Comparison of ENCODE assay signal across 13 mouse cellular contexts in the genomic region with DNA sequence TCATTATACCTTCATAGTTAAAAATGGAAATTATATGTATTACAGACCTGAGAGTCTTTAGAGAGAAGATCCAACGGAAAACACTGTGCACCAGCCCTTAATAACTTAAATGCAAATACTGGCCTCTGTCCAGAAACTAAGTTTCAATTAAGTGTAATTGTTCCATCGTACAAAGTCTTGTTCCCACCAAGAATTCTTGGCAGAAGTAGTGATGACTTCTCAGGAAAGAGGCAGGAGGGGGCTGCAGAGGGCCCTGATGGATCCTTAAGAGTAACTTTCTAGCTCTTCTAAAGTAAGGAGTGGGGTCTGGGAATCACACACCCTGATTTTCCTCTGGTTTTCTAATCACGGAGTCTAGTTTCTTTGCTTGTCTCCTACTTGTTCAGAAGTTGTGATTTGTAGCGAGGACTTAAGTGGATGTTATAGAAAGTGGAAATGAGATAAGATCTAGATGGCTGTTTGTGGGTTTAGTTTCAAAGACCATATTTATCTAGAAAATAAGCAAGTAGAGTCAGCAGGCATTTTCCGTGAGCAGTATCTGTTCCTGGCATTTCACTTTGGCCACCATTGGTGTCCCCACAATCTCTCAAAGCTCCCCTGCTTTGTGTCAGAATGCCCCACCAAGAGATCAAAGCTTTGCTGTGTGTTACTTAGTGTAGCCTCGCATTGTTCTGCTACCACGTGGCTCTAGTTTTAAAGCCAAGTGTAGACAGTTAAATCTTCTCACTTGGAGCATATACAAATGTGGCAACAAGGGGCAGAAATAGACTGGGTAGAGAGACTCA.
DNase-seq lines count a peak whose midpoint lies in the region; ATAC-seq and TF ChIP-seq lines count a peak whose summit lies in the region.
"Had no signal": no experiment of that assay in that cellular context is flagged by ENCODE, and none has a peak within 500 bp of the region (broad histone marks: within the 10 kb centered on the region; RNA-seq: fewer than 3 reads in every experiment).

No protein-coding gene starts in this region.

- H3K4me1 ChIP-seq in heart, embryonic 13.5 days = peaks cover 12% of the 10 kb centered on the region
- H3K4me1 ChIP-seq in lung, embryonic 16.5 days (replicated peaks; ENCODE audit: control insufficient read depth, insufficient read depth, low read length) = peaks cover 20% of the 10 kb centered on the region
- peaks cover 32% of the 10 kb centered on the region for H3K4me1 ChIP-seq in embryonic facial prominence, embryonic 14.5 days (ENCODE audit: control insufficient read depth, insufficient read depth, low read length)
- peaks cover 14% of the 10 kb centered on the region for H3K4me1 ChIP-seq in stomach, embryonic 16.5 days (ENCODE audit: control insufficient read depth, insufficient read depth, low read length)
- H3K4me1 ChIP-seq: liver, embryonic 12.5 days; megakaryocyte, embryonic 14.5 days had no signal

- no peak for TF ChIP-seq CTCF in layer of hippocampus, adult 2 months (conservative IDR thresholded peaks at IDR 0.05)

- H3K4me2 ChIP-seq in heart, embryonic 13.5 days = no peak overlapping the region
- no peak overlapping the region for H3K4me2 ChIP-seq in lung, embryonic 16.5 days (ENCODE audit: low read depth, low read length)
- no peak overlapping the region for H3K4me2 ChIP-seq in embryonic facial prominence, embryonic 14.5 days (ENCODE audit: low read depth, low read length)
- H3K4me2 ChIP-seq in stomach, embryonic 16.5 days (ENCODE audit: low read depth, low read length) = no peak overlapping the region
- H3K4me2 ChIP-seq: heart, embryonic 12.5 days; liver, embryonic 12.5 days had no signal

- H3K27me3 ChIP-seq in heart, embryonic 13.5 days (replicated peaks) = no peaks in the 10 kb centered on the region
- H3K27me3 ChIP-seq in lung, embryonic 16.5 days (ENCODE audit: control insufficient read depth, insufficient read depth, low read depth, low read length) = no peaks in the 10 kb centered on the region
- no peaks in the 10 kb centered on the region for H3K27me3 ChIP-seq in embryonic facial prominence, embryonic 14.5 days (replicated peaks; ENCODE audit: control insufficient read depth, insufficient read depth, low read length)
- no peaks in the 10 kb centered on the region for H3K27me3 ChIP-seq in stomach, embryonic 16.5 days (ENCODE audit: control insufficient read depth, insufficient read depth, low read length)
- H3K27me3 ChIP-seq: heart, embryonic 12.5 days; liver, embryonic 12.5 days; megakaryocyte, embryonic 14.5 days had no signal

- H3K27ac ChIP-seq in heart, embryonic 13.5 days (replicated peaks) = peak overlapping the region; percentile 68
- H3K27ac ChIP-seq in lung, embryonic 16.5 days (ENCODE audit: low read length) = peak overlapping the region; percentile 76
- H3K27ac ChIP-seq in embryonic facial prominence, embryonic 14.5 days (replicated peaks; ENCODE audit: low read depth, low read length) = peak overlapping the region; percentile 72
- peak overlapping the region; percentile 70 for H3K27ac ChIP-seq in stomach, embryonic 16.5 days (ENCODE audit: low read length)
- no peak overlapping the region for H3K27ac ChIP-seq in layer of hippocampus, adult 2 months
- H3K27ac ChIP-seq: liver, embryonic 12.5 days had no signal

- peaks cover 4% of the 10 kb centered on the region; the same call in 1 of the 2 replicates for H3K9me3 ChIP-seq in heart, embryonic 13.5 days
- no peaks in the 10 kb centered on the region for H3K9me3 ChIP-seq in lung, embryonic 16.5 days (ENCODE audit: control insufficient read depth, low read length)
- H3K9me3 ChIP-seq in embryonic facial prominence, embryonic 14.5 days (ENCODE audit: control insufficient read depth, low read length) = no peaks in the 10 kb centered on the region
- H3K9me3 ChIP-seq in stomach, embryonic 16.5 days (replicated peaks; ENCODE audit: control insufficient read depth, low read length) = no peaks in the 10 kb centered on the region
- H3K9me3 ChIP-seq: liver, embryonic 12.5 days had no signal

- H3K9ac ChIP-seq in heart, embryonic 13.5 days = no peak overlapping the region
- H3K9ac ChIP-seq in lung, embryonic 16.5 days (ENCODE audit: low read length) = no peak overlapping the region; the same call in 1 of the 2 replicates
- no peak overlapping the region for H3K9ac ChIP-seq in embryonic facial prominence, embryonic 14.5 days (ENCODE audit: low read depth, low read length)
- H3K9ac ChIP-seq in stomach, embryonic 16.5 days (ENCODE audit: low read length) = no peak overlapping the region
- H3K9ac ChIP-seq: heart, embryonic 12.5 days; liver, embryonic 12.5 days had no signal

- H3K4me3 ChIP-seq in heart, embryonic 13.5 days = no peak overlapping the region
- no peak overlapping the region for H3K4me3 ChIP-seq in lung, embryonic 16.5 days (ENCODE audit: low read length)
- no peak overlapping the region for H3K4me3 ChIP-seq in embryonic facial prominence, embryonic 14.5 days (ENCODE audit: low read depth, low read length)
- H3K4me3 ChIP-seq in stomach, embryonic 16.5 days (replicated peaks; ENCODE audit: low read length) = no peak overlapping the region
- H3K4me3 ChIP-seq in layer of hippocampus, adult 2 months = no peak overlapping the region
- H3K4me3 ChIP-seq: heart, embryonic 12.5 days; liver, embryonic 12.5 days; megakaryocyte, embryonic 14.5 days had no signal

- no peak for ATAC-seq in heart, embryonic 13.5 days (ENCODE audit: extremely low read depth, insufficient number of reproducible peaks, low FRiP score, low TSS enrichment)
- peak; percentile 59; the same call in 1 of the 2 replicates for ATAC-seq in lung, embryonic 16.5 days (ENCODE audit: low read depth)
- peak; percentile 38; the same call in 1 of the 2 replicates for ATAC-seq in embryonic facial prominence, embryonic 14.5 days (ENCODE audit: low read depth)
- no peak for ATAC-seq in stomach, embryonic 16.5 days (ENCODE audit: insufficient read depth, low FRiP score)
- ATAC-seq: liver, embryonic 12.5 days had no signal

- H3K36me3 ChIP-seq in heart, embryonic 13.5 days = no peaks in the 10 kb centered on the region
- H3K36me3 ChIP-seq in lung, embryonic 16.5 days (ENCODE audit: control insufficient read depth, insufficient read depth, low read length) = peaks cover 3% of the 10 kb centered on the region; the same call in 1 of the 2 replicates
- H3K36me3 ChIP-seq in embryonic facial prominence, embryonic 14.5 days (ENCODE audit: control insufficient read depth, insufficient read depth, low read length) = no peaks in the 10 kb centered on the region
- H3K36me3 ChIP-seq in stomach, embryonic 16.5 days (ENCODE audit: control insufficient read depth, insufficient read depth, low read length) = no peaks in the 10 kb centered on the region
- H3K36me3 ChIP-seq: liver, embryonic 12.5 days had no signal

- no peak for DNase-seq in heart, adult 11 months
- no peak for DNase-seq in lung, postnatal 14 days
- DNase-seq in embryonic facial prominence, embryonic 14.5 days (ENCODE audit: low spot score) = peak; percentile 87
- DNase-seq in layer of hippocampus, adult 2 months (ENCODE audit: low spot score in 2 of 2) = no peak
- DNase-seq in adrenal gland, adult 8-10 months = no peak
- DNase-seq: adrenal gland, adult 2 months; gastrocnemius, postnatal 10 days had no signal

- WGBS in heart, embryonic 13.5 days = 42% methylated on average over 7 of the region's 7 CpGs
- WGBS in lung, embryonic 16.5 days = 24% methylated on average over 7 of the region's 7 CpGs
- 38% methylated on average over 7 of the region's 7 CpGs for WGBS in embryonic facial prominence, embryonic 14.5 days
- 46% methylated on average over 7 of the region's 7 CpGs for WGBS in stomach, embryonic 16.5 days

Comparison
In these comparisons a context has a peak if more than half of its experiments do, and no peak if none do; other contexts are left out.
1. ATAC-seq: peak in lung, embryonic 16.5 days (single experiment) and embryonic facial prominence, embryonic 14.5 days (single experiment); none in heart, embryonic 13.5 days (single experiment) and stomach, embryonic 16.5 days (single experiment).